Mouse (Mus musculus) embryonic fibroblast, embryonic 13.5 days (primary cell): ENCODE measurements at regions not wholly inside any gene's neighbourhood (a gene's known extent, or its start where the extent isn't known, plus 50 kb on each side); places are given as distances from the start of the nearest gene placed in this dataset.

Experiments
- CTCF ChIP-seq: IDR thresholded peaks from 2 replicates; pipeline ENCODE4 v1.5.1; 2011; ENCODE audit warnings: mild to moderate bottlenecking, control low read depth, low read length, moderate library complexity, borderline replicate concordance; ENCODE audit not compliant: insufficient read depth
- POLR2A ChIP-seq: IDR thresholded peaks from 2 replicates; pipeline ENCODE4 v1.6.1; 2011; ENCODE audit warnings: low read depth, mild to moderate bottlenecking, control low read depth, low read length, moderate library complexity

DNA sequence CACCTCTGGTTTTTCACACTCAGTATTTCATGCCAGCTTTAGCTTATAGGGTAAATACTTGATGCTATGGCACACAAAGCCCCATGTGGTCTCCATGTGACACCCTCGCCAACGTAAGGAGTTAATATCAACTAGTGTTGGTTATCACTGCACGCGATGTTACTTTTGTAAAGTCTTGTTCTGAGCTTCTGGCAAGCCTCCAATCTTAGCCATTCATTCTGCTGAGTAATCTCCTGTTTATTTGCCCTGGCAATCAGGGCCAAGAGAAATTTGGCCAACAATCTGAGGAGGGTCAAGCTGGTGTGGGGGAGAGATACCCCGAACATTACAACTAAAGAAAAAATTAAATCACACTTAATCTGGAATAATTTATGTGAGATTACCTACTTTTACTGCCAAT lies 156.0 kb downstream of the Moxd1 start:
- TF ChIP-seq CTCF (no peak), POLR2A (no peak)
